Mouse (Mus musculus) inflammation-experienced regulatory T-cells, adult 6 months (primary cell): ENCODE measurements at regions not wholly inside any gene's neighbourhood (a gene's known extent, or its start where the extent isn't known, plus 50 kb on each side); places are given as distances from the start of the nearest gene placed in this dataset.

Experiments used
- ATAC-seq: one replicate; pipeline ENCODE4 v1.8.0; 2017

- no peak for ATAC-seq
Observed at GRCm38 (mm10) chr2:79548039-79548600, 87.0 kb upstream of the Itprid2 start.

GRCm38 (mm10) chr2:79549781-79550180 is 85.4 kb upstream of the Itprid2 start:
- ATAC-seq = no peak

- ATAC-seq = no peak
Observed at GRCm38 (mm10) chr2:79550432-79550831, 84.7 kb upstream of the Itprid2 start.

- ATAC-seq = no peak
Observed at GRCm38 (mm10) chr2:79552481-79552880, 82.7 kb upstream of the Itprid2 start.

- no peak for ATAC-seq
Observed at GRCm38 (mm10) chr2:79555395-79555794, 79.8 kb upstream of the Itprid2 start.

GRCm38 (mm10) chr2:79557361-79557760 is 77.8 kb upstream of the Itprid2 start:
- ATAC-seq = no peak

- no peak for ATAC-seq
Observed at GRCm38 (mm10) chr2:79566280-79566933, 68.7 kb upstream of the Itprid2 start.

GRCm38 (mm10) chr2:79567413-79567934 is 67.7 kb upstream of the Itprid2 start:
- ATAC-seq = no peak

- ATAC-seq = no peak
Observed at GRCm38 (mm10) chr2:79569663-79570062, 65.5 kb upstream of the Itprid2 start.

- no peak for ATAC-seq
Observed at GRCm38 (mm10) chr2:79571910-79572309, 63.2 kb upstream of the Itprid2 start.

- no peak for ATAC-seq
Observed at GRCm38 (mm10) chr2:79575074-79575473, 60.1 kb upstream of the Itprid2 start.

GRCm38 (mm10) chr2:79585022-79585774 is 50.0 kb upstream of the Itprid2 start:
- ATAC-seq = no peak
